In the genomic region with DNA sequence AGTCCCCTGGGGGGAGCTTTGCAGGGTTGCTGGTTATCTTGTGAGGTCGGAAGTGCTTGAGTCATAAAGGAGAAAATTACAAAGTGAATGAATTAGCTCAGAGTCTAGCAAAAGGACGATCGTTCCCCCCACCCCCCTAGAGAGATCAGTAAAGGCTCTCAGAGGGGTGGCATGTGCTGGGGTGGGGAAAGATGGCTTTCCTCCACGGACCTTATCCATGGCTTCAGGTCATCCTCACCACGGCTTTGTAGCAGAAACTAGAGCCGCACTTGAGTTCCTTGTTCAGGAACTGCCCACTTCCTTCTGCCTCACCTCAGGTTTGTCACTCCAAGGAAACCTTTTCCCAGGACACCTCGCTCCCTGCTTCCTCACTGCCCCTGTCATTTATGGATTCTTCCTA, we compare ENCODE assay signal across 8 mouse cellular contexts. TPM values are rescaled to one million over a fixed set of nuclear protein-coding genes. Genes with fewer than 3 reads are reported as not detected.
DNase-seq lines count a peak whose midpoint lies in the region; ATAC-seq and TF ChIP-seq lines count a peak whose summit lies in the region.

A gene (minus strand): TSS at position 101 of the 400 bp plus-strand sequence.

- H3K9me3 ChIP-seq in heart, embryonic 11.5 days (replicated peaks; ENCODE audit: control insufficient read depth, low read length), result no peaks in the 10 kb centered on the region
- H3K9me3 ChIP-seq in midbrain, postnatal 0 days (ENCODE audit: low read length), result no peaks in the 10 kb centered on the region

- peak within 1 kb of the TSS; percentile 28; the same call in 1 of the 2 replicates for H3K27ac ChIP-seq in left cerebral cortex, adult 2 months
- no peak within 1 kb of the TSS for H3K27ac ChIP-seq in heart, embryonic 11.5 days (ENCODE audit: low read depth, low read length)
- H3K27ac ChIP-seq in midbrain, postnatal 0 days (ENCODE audit: low read depth, low read length), result no peak within 1 kb of the TSS

- H3K9ac ChIP-seq in heart, embryonic 11.5 days (ENCODE audit: low read depth, low read length), result no peak within 1 kb of the TSS
- no peak within 1 kb of the TSS for H3K9ac ChIP-seq in midbrain, postnatal 0 days (replicated peaks; ENCODE audit: low read length, poor library complexity, severe bottlenecking)

- no peak for DNase-seq in left cerebral cortex, adult 2 months (ENCODE audit: extremely low spot score in 1 of 2, low spot score in 2 of 2)
- DNase-seq in left cerebral cortex, adult 9 months (ENCODE audit: low spot score in 2 of 2), result no peak
- no peak for DNase-seq in left cerebral cortex, adult 8-10 months (ENCODE audit: low spot score in 2 of 2)
- no peak for DNase-seq in midbrain, postnatal 0 days (ENCODE audit: low spot score)
- no peak for DNase-seq in right cerebral cortex, postnatal 25 days
- no peak for DNase-seq in urinary bladder, postnatal 4 days (ENCODE audit: low spot score in 2 of 2)

- WGBS in heart, embryonic 11.5 days (ENCODE audit: insufficient replicate concordance), result 39% methylated on average over 7 of the region's 7 CpGs
- WGBS in midbrain, postnatal 0 days, result 53% methylated on average over 7 of the region's 7 CpGs

- no peak within 1 kb of the TSS for H3K4me3 ChIP-seq in left cerebral cortex, adult 2 months
- no peak within 1 kb of the TSS for H3K4me3 ChIP-seq in heart, embryonic 11.5 days (ENCODE audit: low read depth, low read length)
- H3K4me3 ChIP-seq in midbrain, postnatal 0 days (ENCODE audit: low read depth, low read length), result no peak within 1 kb of the TSS

- no peak for ATAC-seq in common myeloid progenitor, adult 5-6 weeks (replicated peaks; ENCODE audit: low read depth, poor library complexity, severe bottlenecking)
- ATAC-seq in heart, embryonic 11.5 days (replicated peaks; ENCODE audit: insufficient number of reproducible peaks, low FRiP score, low TSS enrichment), result no peak
- no peak for ATAC-seq in midbrain, postnatal 0 days (ENCODE audit: low FRiP score)

- H3K36me3 ChIP-seq in heart, embryonic 11.5 days (ENCODE audit: control insufficient read depth, insufficient read depth, low read length), result no peaks in the 10 kb centered on the region
- no peaks in the 10 kb centered on the region for H3K36me3 ChIP-seq in midbrain, postnatal 0 days (ENCODE audit: insufficient read depth, low read length)

- peaks cover 4% of the 10 kb centered on the region; the same call in 1 of the 2 replicates for H3K4me1 ChIP-seq in heart, embryonic 11.5 days (ENCODE audit: control insufficient read depth, insufficient read depth, low read length)
- no peaks in the 10 kb centered on the region for H3K4me1 ChIP-seq in midbrain, postnatal 0 days (ENCODE audit: insufficient read depth, low read length)

- H3K27me3 ChIP-seq in heart, embryonic 11.5 days (ENCODE audit: control insufficient read depth, insufficient read depth, low read length), result no peaks in the 10 kb centered on the region
- H3K27me3 ChIP-seq in midbrain, postnatal 0 days (ENCODE audit: insufficient read depth, low read length), result no peaks in the 10 kb centered on the region

- H3K4me2 ChIP-seq in heart, embryonic 11.5 days, result no peak within 1 kb of the TSS
- H3K4me2 ChIP-seq in midbrain, postnatal 0 days (ENCODE audit: low read depth, low read length, poor library complexity, severe bottlenecking), result no peak within 1 kb of the TSS

- TF ChIP-seq CTCF in left cerebral cortex, adult 2 months (IDR thresholded peaks at IDR 0.05), result no peak
- TF ChIP-seq CTCF in midbrain, postnatal 0 days (IDR thresholded peaks at IDR 0.05), result no peak

- intact Hi-C loops in left cerebral cortex, adult 2 months (cut with DNase I), result no loop called here

RNA-seq across cellular contexts. Expression of the gene that starts here (rescaled TPM):
- 10 to 100 TPM; 86.4 to 90.6 TPM for total RNA-seq in left cerebral cortex, adult 2 months (2021)
- total RNA-seq in common myeloid progenitor, adult 5-6 weeks (2017), result 169 and 183 TPM in 2 replicates
- polyA plus RNA-seq in heart, embryonic 11.5 days (2014; fragmentation: Nextera tagmentation; extraction: Ambion mirVana), result 208 and 229 TPM in 2 replicates
- total RNA-seq in left cerebral cortex, adult 8-10 months (2022), result 10 to 100 TPM; 93.8 to 95.8 (median 95.0) TPM
- total RNA-seq in midbrain, postnatal 0 days (2014; rRNA removed), result 119 and 136 TPM in 2 replicates
- 251 and 264 TPM in 2 replicates for polyA plus RNA-seq in midbrain, postnatal 0 days (2015; fragmentation: Nextera tagmentation; extraction: Ambion mirVana)
